ENCODE assay signal across 13 mouse cellular contexts in genomic region chr2:4399721-4400120, GRCm38 (mm10).
DNase-seq lines count a peak whose midpoint lies in the region; ATAC-seq lines count a peak whose summit lies in the region.
"Had no signal": no experiment of that assay in that cellular context is flagged by ENCODE, and none has a peak within 500 bp of the region (broad histone marks: within the 10 kb centered on the region; RNA-seq: fewer than 3 reads in every experiment).

No protein-coding gene starts in this region.

- peaks cover 28% of the 10 kb centered on the region for H3K4me1 ChIP-seq in lung, embryonic 16.5 days (replicated peaks; ENCODE audit: control insufficient read depth, insufficient read depth, low read length)
- H3K4me1 ChIP-seq in hindbrain, embryonic 10.5 days (replicated peaks): peaks cover 41% of the 10 kb centered on the region
- peaks cover 61% of the 10 kb centered on the region for H3K4me1 ChIP-seq in limb, embryonic 13.5 days
- peaks cover 19% of the 10 kb centered on the region for H3K4me1 ChIP-seq in neural tube, embryonic 14.5 days (ENCODE audit: control insufficient read depth, insufficient read depth, low read length)

- no peak overlapping the region for H3K9ac ChIP-seq in lung, embryonic 16.5 days (ENCODE audit: low read length)
- no peak overlapping the region for H3K9ac ChIP-seq in limb, embryonic 13.5 days
- no peak overlapping the region for H3K9ac ChIP-seq in neural tube, embryonic 14.5 days (replicated peaks; ENCODE audit: low read depth, low read length)

- no peak overlapping the region for H3K4me2 ChIP-seq in lung, embryonic 16.5 days (ENCODE audit: low read depth, low read length)
- no peak overlapping the region for H3K4me2 ChIP-seq in limb, embryonic 13.5 days (replicated peaks)
- no peak overlapping the region for H3K4me2 ChIP-seq in neural tube, embryonic 14.5 days (ENCODE audit: low read depth, low read length)

- no peaks in the 10 kb centered on the region for H3K9me3 ChIP-seq in lung, embryonic 16.5 days (ENCODE audit: control insufficient read depth, low read length)
- H3K9me3 ChIP-seq in hindbrain, embryonic 10.5 days: 0 out of 2 replicates have a peak, but pooled peaks cover 3% of the 10 kb centered on the region
- H3K9me3 ChIP-seq in limb, embryonic 13.5 days: no peaks in the 10 kb centered on the region
- H3K9me3 ChIP-seq in neural tube, embryonic 14.5 days (ENCODE audit: control insufficient read depth, low read length): no peaks in the 10 kb centered on the region

- H3K36me3 ChIP-seq in lung, embryonic 16.5 days (ENCODE audit: control insufficient read depth, insufficient read depth, low read length): no peaks in the 10 kb centered on the region
- no peaks in the 10 kb centered on the region for H3K36me3 ChIP-seq in hindbrain, embryonic 10.5 days
- no peaks in the 10 kb centered on the region for H3K36me3 ChIP-seq in limb, embryonic 13.5 days
- no peaks in the 10 kb centered on the region for H3K36me3 ChIP-seq in neural tube, embryonic 14.5 days (ENCODE audit: control insufficient read depth, insufficient read depth, low read length)

- DNase-seq in lung, postnatal 4 days: no peak
- DNase-seq in hindbrain, embryonic 10.5 days (ENCODE audit: low spot score): no peak
- no peak for DNase-seq in embryo, embryonic 10 days (ENCODE audit: low spot score)
- DNase-seq in kidney, adult 8-10 months: no peak
- no peak for DNase-seq in natural killer cell, adult 2 months (ENCODE audit: low spot score in 2 of 2)
- DNase-seq: heart, adult 2 months; heart, postnatal 36 days; layer of hippocampus, adult 9-11 months; thymus, postnatal 25 days had no signal

- peak overlapping the region; percentile 91; the same call in 1 of the 2 replicates for H3K27ac ChIP-seq in lung, embryonic 16.5 days (ENCODE audit: low read length)
- peak overlapping the region; percentile 100 for H3K27ac ChIP-seq in hindbrain, embryonic 10.5 days
- H3K27ac ChIP-seq in limb, embryonic 13.5 days: peak overlapping the region; percentile 7; the same call in 1 of the 2 replicates
- H3K27ac ChIP-seq in neural tube, embryonic 14.5 days (ENCODE audit: low read depth, low read length): peak overlapping the region; percentile 16; the same call in 1 of the 2 replicates
- H3K27ac ChIP-seq: heart, adult 2 months had no signal

- no peak for ATAC-seq in lung, embryonic 16.5 days (ENCODE audit: low read depth)
- no peak for ATAC-seq in limb, embryonic 13.5 days (ENCODE audit: low FRiP score, low read depth)
- ATAC-seq in neural tube, embryonic 14.5 days (ENCODE audit: low read depth): no peak

- no peaks in the 10 kb centered on the region for H3K27me3 ChIP-seq in lung, embryonic 16.5 days (ENCODE audit: control insufficient read depth, insufficient read depth, low read depth, low read length)
- H3K27me3 ChIP-seq in hindbrain, embryonic 10.5 days (ENCODE audit: insufficient read depth, poor library complexity, severe bottlenecking): no peaks in the 10 kb centered on the region
- H3K27me3 ChIP-seq in limb, embryonic 13.5 days: no peaks in the 10 kb centered on the region
- no peaks in the 10 kb centered on the region for H3K27me3 ChIP-seq in neural tube, embryonic 14.5 days (ENCODE audit: control insufficient read depth, insufficient read depth, low read length)

- no peak overlapping the region for H3K4me3 ChIP-seq in lung, embryonic 16.5 days (ENCODE audit: low read length)
- H3K4me3 ChIP-seq in hindbrain, embryonic 10.5 days: no peak overlapping the region
- H3K4me3 ChIP-seq in limb, embryonic 13.5 days: no peak overlapping the region
- H3K4me3 ChIP-seq in neural tube, embryonic 14.5 days (ENCODE audit: low read depth, low read length): no peak overlapping the region
- H3K4me3 ChIP-seq: erythroblast, embryonic 14.5 days; heart, adult 2 months had no signal

- 15% methylated on average over 1 of the region's 1 CpGs for WGBS in lung, embryonic 16.5 days
- 69% methylated on average over 1 of the region's 1 CpGs for WGBS in hindbrain, embryonic 10.5 days
- 58% methylated on average over 1 of the region's 1 CpGs for WGBS in limb, embryonic 13.5 days
- WGBS in neural tube, embryonic 14.5 days: 57% methylated on average over 1 of the region's 1 CpGs

Comparison
In these comparisons a context has a peak if more than half of its experiments do, and no peak if none do; other contexts are left out.
1. H3K27ac ChIP-seq: peak in every context shown above with its lines; median percentile 100 in hindbrain, embryonic 10.5 days; 91 in lung, embryonic 16.5 days; 16 in neural tube, embryonic 14.5 days; 7 in limb, embryonic 13.5 days.